Mouse (Mus musculus): Measurements from ENCODE around the gene Slc22a21. TPM values are rescaled to one million over a fixed set of nuclear protein-coding genes. Genes with fewer than 3 reads are reported as not detected.

The Slc22a21 gene
- polyA plus RNA-seq, 1 experiment from 2014 or later: 4.6 TPM

DNA sequence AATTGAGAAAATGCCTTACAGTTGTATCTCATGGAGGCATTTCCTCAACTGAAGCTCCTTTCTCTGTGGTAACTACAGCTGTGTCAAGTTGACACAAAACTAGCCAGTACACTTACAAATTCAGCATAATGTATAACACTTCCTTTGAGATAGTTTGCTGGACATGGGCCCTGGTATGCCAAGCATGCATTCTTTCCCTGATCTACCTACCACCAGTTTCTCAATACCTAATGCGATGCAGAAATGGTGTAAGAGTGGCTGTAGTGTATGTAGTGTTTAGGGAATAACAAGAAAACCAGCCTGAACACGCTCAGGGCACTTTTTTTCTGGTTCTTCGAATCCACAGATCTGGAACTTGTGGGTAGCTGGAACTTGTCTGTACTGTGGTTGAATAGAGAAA, 51.5 kb downstream of the Slc22a21 start:
- no peak for ATAC-seq (ENCODE audit: low FRiP score)
- H3K4me3 ChIP-seq (replicated peaks; ENCODE audit: low read length): no peak overlapping the region
- H3K4me2 ChIP-seq (replicated peaks): no peak overlapping the region
- 79% methylated on average over 3 of the region's 3 CpGs for WGBS
- no peaks in the 10 kb centered on the region for H3K9me3 ChIP-seq (ENCODE audit: control insufficient read depth, low read length)
- H3K4me1 ChIP-seq (replicated peaks; ENCODE audit: control insufficient read depth, insufficient read depth, low read length): no peaks in the 10 kb centered on the region
- no peak for DNase-seq (ENCODE audit: low spot score)
- H3K27me3 ChIP-seq (ENCODE audit: control insufficient read depth, insufficient read depth, low read length): no peaks in the 10 kb centered on the region
- no peaks in the 10 kb centered on the region for H3K36me3 ChIP-seq (replicated peaks; ENCODE audit: control insufficient read depth, insufficient read depth)
- no peak overlapping the region for H3K27ac ChIP-seq
- H3K9ac ChIP-seq: no peak overlapping the region

DNA sequence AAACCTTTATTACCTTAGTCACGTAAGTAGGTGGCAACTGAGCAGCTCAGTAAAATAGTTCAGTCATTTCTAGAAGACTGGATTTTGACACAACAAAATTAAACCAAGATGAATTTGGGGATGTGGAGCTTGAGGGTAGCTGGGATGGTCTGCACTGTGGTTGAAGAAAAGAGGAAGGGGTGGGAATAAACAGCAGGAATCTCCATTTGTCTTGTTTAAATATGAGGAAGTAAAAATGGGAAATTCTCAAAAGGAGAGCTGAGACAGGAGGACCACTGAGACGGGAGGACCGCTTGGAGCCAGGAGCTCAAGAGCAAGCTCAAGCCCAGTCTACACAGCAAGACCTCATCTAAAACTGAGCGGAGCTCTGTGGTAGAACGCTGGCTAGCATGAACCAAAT, 53.8 kb downstream of the Slc22a21 start:
- no peaks in the 10 kb centered on the region for H3K4me1 ChIP-seq (replicated peaks; ENCODE audit: control insufficient read depth, insufficient read depth, low read length)
- H3K27ac ChIP-seq: no peak overlapping the region
- DNase-seq (ENCODE audit: low spot score) (no peak), ATAC-seq (ENCODE audit: low FRiP score) (no peak)
- no peak overlapping the region for H3K4me2 ChIP-seq (replicated peaks)
- no peaks in the 10 kb centered on the region for H3K27me3 ChIP-seq (ENCODE audit: control insufficient read depth, insufficient read depth, low read length)
- H3K9me3 ChIP-seq (ENCODE audit: control insufficient read depth, low read length): no peaks in the 10 kb centered on the region
- 91% methylated on average over 5 of the region's 5 CpGs for WGBS
- H3K36me3 ChIP-seq (replicated peaks; ENCODE audit: control insufficient read depth, insufficient read depth): no peaks in the 10 kb centered on the region
- no peak overlapping the region for H3K9ac ChIP-seq
- H3K4me3 ChIP-seq (replicated peaks; ENCODE audit: low read length): no peak overlapping the region

DNA sequence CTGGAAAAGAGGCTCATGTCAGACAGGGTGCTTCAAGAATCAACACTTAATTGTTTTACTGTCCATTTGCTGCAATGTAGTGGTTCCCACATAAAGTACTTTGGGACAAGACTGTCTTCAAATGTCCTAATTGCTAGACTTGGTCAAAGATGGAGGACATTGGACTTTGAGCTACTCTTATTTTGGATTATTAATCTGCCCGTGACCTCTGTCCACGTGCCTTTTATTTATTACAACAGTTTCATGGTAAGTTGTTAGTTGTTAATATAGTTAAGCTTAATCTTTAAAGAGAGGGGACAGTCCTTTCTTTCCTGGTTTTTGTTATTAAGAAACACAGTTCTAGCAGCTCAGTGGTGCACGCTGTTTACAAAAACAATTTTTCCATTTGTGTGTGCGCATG, 61.3 kb downstream of the Slc22a21 start:
- ATAC-seq (ENCODE audit: low FRiP score) (no peak), DNase-seq (ENCODE audit: low spot score) (no peak)
- Histone ChIP-seq H3K9ac (no peak overlapping the region), H3K4me3 (replicated peaks; ENCODE audit: low read length) (no peak overlapping the region), H3K4me1 (replicated peaks; ENCODE audit: control insufficient read depth, insufficient read depth, low read length) (no peaks in the 10 kb centered on the region), H3K9me3 (ENCODE audit: control insufficient read depth, low read length) (no peaks in the 10 kb centered on the region), H3K27ac (no peak overlapping the region), H3K4me2 (replicated peaks) (no peak overlapping the region), H3K36me3 (replicated peaks; ENCODE audit: control insufficient read depth, insufficient read depth) (no peaks in the 10 kb centered on the region), H3K27me3 (ENCODE audit: control insufficient read depth, insufficient read depth, low read length) (no peaks in the 10 kb centered on the region)
- 98% methylated on average over 4 of the region's 4 CpGs for WGBS

DNA sequence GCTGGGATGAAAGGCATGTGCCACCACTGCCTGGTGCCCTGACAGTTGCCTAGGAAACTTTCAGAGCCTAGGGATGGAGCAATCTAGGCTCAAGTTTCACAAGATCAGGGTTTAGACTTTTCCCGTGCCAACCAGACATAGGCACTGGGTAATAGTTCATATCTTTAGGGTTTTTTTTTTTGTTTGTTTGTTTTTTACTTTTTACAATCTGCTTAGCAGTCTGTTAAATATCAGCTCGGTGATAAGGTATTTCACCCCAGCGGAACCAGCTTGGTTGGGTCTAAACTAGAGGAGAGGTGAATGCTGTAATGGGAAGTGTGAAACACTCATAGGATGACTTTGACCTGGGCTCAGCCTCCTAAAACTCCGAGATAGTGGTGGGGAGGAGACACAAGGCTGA, 69.1 kb downstream of the Slc22a21 start:
- Histone ChIP-seq H3K27me3 (ENCODE audit: control insufficient read depth, insufficient read depth, low read length) (no peaks in the 10 kb centered on the region), H3K4me2 (replicated peaks) (no peak overlapping the region), H3K4me1 (replicated peaks; ENCODE audit: control insufficient read depth, insufficient read depth, low read length) (no peaks in the 10 kb centered on the region), H3K9ac (no peak overlapping the region), H3K36me3 (replicated peaks; ENCODE audit: control insufficient read depth, insufficient read depth) (no peaks in the 10 kb centered on the region), H3K4me3 (replicated peaks; ENCODE audit: low read length) (no peak overlapping the region), H3K27ac (no peak overlapping the region), H3K9me3 (ENCODE audit: control insufficient read depth, low read length) (no peaks in the 10 kb centered on the region)
- DNase-seq (ENCODE audit: low spot score) (no peak), ATAC-seq (ENCODE audit: low FRiP score) (no peak)
- WGBS: 93% methylated on average over 4 of the region's 4 CpGs

DNA sequence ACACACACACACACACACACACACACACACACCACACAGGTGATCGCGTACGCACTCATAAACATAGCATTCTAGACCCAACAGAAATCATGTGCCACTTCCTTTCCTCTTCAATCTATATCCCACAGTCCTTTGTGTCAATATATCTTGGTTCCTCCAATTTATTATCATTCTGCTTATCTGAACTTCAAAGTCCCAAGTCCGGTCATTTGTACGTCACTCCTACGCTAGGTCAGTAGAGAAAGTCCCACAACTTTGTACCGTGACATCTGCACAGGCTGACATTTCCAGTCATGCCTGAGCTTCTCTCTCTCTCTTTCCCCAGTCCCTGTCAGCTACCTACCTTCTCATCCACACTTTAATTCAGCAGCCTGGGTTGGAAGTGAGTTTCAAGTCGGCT, 71.4 kb downstream of the Slc22a21 start:
- H3K9me3 ChIP-seq (ENCODE audit: control insufficient read depth, low read length): no peaks in the 10 kb centered on the region
- H3K36me3 ChIP-seq (replicated peaks; ENCODE audit: control insufficient read depth, insufficient read depth): no peaks in the 10 kb centered on the region
- H3K4me3 ChIP-seq (replicated peaks; ENCODE audit: low read length): no peak overlapping the region
- WGBS: 95% methylated on average over 8 of the region's 8 CpGs
- H3K9ac ChIP-seq: no peak overlapping the region
- H3K4me1 ChIP-seq (replicated peaks; ENCODE audit: control insufficient read depth, insufficient read depth, low read length): no peaks in the 10 kb centered on the region
- H3K4me2 ChIP-seq (replicated peaks): no peak overlapping the region
- no peak overlapping the region for H3K27ac ChIP-seq
- ATAC-seq (ENCODE audit: low FRiP score) (no peak), DNase-seq (ENCODE audit: low spot score) (no peak)
- no peaks in the 10 kb centered on the region for H3K27me3 ChIP-seq (ENCODE audit: control insufficient read depth, insufficient read depth, low read length)

DNA sequence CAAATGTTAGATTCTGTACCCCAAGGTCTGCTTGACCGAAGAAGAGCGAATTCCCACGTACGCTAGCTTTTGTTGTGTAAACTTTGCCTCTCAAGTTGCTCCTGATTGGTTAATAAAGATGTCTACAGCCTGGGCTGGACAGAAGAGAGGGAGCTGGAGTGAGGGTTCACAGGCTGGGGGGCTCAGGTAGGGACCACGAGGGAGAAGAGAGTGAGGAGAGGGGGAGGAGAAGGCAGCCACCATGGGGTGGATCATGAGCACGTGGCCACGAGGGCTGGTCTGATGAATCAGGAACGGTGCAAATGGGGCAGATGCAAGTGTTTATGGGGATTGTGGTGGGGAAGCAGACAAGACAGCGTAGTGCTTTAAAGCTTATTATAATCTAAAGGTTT, 75.6 kb downstream of the Slc22a21 start:
- Histone ChIP-seq H3K36me3 (replicated peaks; ENCODE audit: control insufficient read depth, insufficient read depth) (no peaks in the 10 kb centered on the region), H3K27me3 (ENCODE audit: control insufficient read depth, insufficient read depth, low read length) (no peaks in the 10 kb centered on the region), H3K27ac (no peak overlapping the region), H3K4me2 (replicated peaks) (no peak overlapping the region), H3K9ac (no peak overlapping the region), H3K9me3 (ENCODE audit: control insufficient read depth, low read length) (no peaks in the 10 kb centered on the region), H3K4me1 (replicated peaks; ENCODE audit: control insufficient read depth, insufficient read depth, low read length) (no peaks in the 10 kb centered on the region), H3K4me3 (replicated peaks; ENCODE audit: low read length) (no peak overlapping the region)
- no peak for ATAC-seq (ENCODE audit: low FRiP score)
- no peak for DNase-seq (ENCODE audit: low spot score)
- 78% methylated on average over 9 of the region's 9 CpGs for WGBS

DNA sequence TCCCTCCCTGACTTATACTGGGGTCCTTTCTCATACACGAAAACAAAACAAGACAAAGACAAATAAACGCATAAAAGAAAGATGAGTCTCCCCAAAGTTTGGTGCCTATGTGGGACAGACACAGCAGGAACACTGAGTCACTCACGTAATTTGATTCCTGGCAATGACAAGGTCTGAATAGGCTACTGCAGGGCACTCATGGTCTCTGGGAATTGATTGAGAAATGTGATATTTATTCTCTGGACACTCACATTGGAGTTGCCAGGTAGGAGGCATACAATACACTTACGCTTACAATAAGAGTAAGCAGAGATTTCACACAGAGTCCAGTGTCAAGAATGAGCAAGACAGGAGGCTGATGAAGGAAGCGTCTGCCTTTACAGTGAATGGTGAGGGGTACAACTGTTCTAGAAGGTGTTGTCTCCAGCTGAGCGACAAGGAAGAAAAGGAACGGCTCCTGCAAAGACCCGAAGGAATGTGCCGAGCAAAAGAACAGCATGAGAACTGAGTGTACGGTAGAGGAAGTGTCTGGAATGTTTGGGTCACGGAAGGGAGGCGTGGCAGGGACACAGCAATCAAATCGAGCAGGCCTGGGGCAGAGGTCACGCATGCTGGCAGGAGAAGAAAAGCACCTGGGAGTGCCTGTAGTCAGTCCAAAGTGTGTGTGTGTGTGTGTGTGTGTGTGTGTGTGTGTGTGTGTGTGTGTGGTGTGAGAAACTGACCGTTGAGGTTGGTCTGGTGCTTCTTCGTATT, 76.2 kb downstream of the Slc22a21 start:
- H3K27ac ChIP-seq: no peak overlapping the region
- H3K36me3 ChIP-seq (replicated peaks; ENCODE audit: control insufficient read depth, insufficient read depth): no peaks in the 10 kb centered on the region
- no peaks in the 10 kb centered on the region for H3K27me3 ChIP-seq (ENCODE audit: control insufficient read depth, insufficient read depth, low read length)
- no peak overlapping the region for H3K4me2 ChIP-seq (replicated peaks)
- 50% methylated on average over 16 of the region's 16 CpGs for WGBS
- no peak overlapping the region for H3K9ac ChIP-seq
- no peaks in the 10 kb centered on the region for H3K9me3 ChIP-seq (ENCODE audit: control insufficient read depth, low read length)
- no peak overlapping the region for H3K4me3 ChIP-seq (replicated peaks; ENCODE audit: low read length)
- H3K4me1 ChIP-seq (replicated peaks; ENCODE audit: control insufficient read depth, insufficient read depth, low read length): no peaks in the 10 kb centered on the region
- ATAC-seq (ENCODE audit: low FRiP score) (no peak), DNase-seq (ENCODE audit: low spot score) (no peak)

DNA sequence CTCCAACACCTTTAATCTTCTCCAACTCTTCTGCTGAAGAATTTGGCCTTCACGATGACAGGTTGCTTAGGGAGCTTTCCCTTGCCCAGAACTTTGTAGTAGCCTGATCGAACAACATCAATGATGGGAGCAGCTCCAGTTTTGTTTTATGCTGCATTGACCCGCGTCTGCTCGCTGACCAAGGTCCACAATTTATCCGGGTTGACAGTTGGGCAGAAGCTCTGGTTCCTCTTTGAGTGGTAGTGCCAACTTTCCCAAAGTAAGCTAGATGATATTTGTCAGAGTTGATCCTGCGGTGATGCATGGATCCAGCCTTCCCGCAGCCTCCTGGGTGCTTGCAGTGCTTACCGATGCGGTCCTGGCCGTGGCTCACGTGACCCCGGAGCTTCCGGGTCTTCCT, 77.4 kb downstream of the Slc22a21 start:
- no peak overlapping the region for H3K4me3 ChIP-seq (replicated peaks; ENCODE audit: low read length)
- no peak overlapping the region for H3K27ac ChIP-seq
- WGBS: 94% methylated on average over 14 of the region's 14 CpGs
- no peak overlapping the region for H3K4me2 ChIP-seq (replicated peaks)
- no peak overlapping the region for H3K9ac ChIP-seq
- H3K27me3 ChIP-seq (ENCODE audit: control insufficient read depth, insufficient read depth, low read length): no peaks in the 10 kb centered on the region
- ATAC-seq (ENCODE audit: low FRiP score) (no peak), DNase-seq (ENCODE audit: low spot score) (no peak)
- no peaks in the 10 kb centered on the region for H3K9me3 ChIP-seq (ENCODE audit: control insufficient read depth, low read length)
- no peaks in the 10 kb centered on the region for H3K36me3 ChIP-seq (replicated peaks; ENCODE audit: control insufficient read depth, insufficient read depth)
- no peaks in the 10 kb centered on the region for H3K4me1 ChIP-seq (replicated peaks; ENCODE audit: control insufficient read depth, insufficient read depth, low read length)

DNA sequence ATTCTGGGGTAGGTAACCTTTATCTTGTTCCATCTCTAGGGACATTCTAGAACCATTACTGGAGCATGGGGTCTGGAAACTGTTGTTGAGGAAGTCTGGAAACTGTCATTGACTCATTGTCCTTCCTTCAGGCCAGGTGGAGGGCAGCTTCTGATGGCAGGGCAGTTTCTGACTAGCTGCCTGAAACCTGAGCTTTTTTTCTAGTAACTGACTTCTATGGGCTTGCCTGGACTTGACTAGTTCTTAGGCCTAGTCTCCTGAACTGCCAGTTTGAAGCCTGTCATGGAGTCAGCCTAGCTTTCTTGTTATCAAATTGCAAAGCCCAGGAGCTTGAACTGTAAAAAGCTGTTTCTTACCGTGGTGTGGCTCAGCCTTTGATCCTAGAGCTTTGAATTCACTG, 79.1 kb downstream of the Slc22a21 start:
- Histone ChIP-seq H3K27ac (no peak overlapping the region), H3K4me3 (replicated peaks; ENCODE audit: low read length) (no peak overlapping the region), H3K9ac (no peak overlapping the region), H3K9me3 (ENCODE audit: control insufficient read depth, low read length) (no peaks in the 10 kb centered on the region), H3K4me1 (replicated peaks; ENCODE audit: control insufficient read depth, insufficient read depth, low read length) (no peaks in the 10 kb centered on the region), H3K36me3 (replicated peaks; ENCODE audit: control insufficient read depth, insufficient read depth) (no peaks in the 10 kb centered on the region), H3K4me2 (replicated peaks) (no peak overlapping the region), H3K27me3 (ENCODE audit: control insufficient read depth, insufficient read depth, low read length) (no peaks in the 10 kb centered on the region)
- 66% methylated on average over 1 of the region's 1 CpGs for WGBS
- no peak for ATAC-seq (ENCODE audit: low FRiP score)
- no peak for DNase-seq (ENCODE audit: low spot score)

DNA sequence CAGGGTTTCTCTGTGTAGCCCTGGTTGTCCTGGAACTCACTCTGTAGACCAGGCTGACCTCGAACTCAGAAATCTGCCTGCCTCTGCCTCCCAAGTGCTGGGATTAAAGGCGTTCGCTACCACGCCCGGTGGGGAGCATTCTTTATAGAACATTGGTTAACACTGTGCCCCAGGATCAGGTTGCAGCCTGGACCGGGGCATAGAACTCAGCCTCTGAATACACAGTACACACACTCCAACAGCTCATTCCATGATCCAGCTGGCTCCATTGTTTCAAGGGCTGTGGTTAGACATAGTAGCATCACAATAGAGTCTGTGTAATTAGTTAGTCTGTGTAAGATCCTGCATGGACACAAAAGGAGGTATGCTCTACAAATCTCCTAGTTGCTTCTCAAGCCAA, 80.2 kb downstream of the Slc22a21 start:
- no peak overlapping the region for H3K9ac ChIP-seq
- no peaks in the 10 kb centered on the region for H3K36me3 ChIP-seq (replicated peaks; ENCODE audit: control insufficient read depth, insufficient read depth)
- no peak overlapping the region for H3K27ac ChIP-seq
- DNase-seq (ENCODE audit: low spot score) (no peak), ATAC-seq (ENCODE audit: low FRiP score) (no peak)
- WGBS: 89% methylated on average over 6 of the region's 6 CpGs
- H3K4me3 ChIP-seq (replicated peaks; ENCODE audit: low read length): no peak overlapping the region
- no peaks in the 10 kb centered on the region for H3K9me3 ChIP-seq (ENCODE audit: control insufficient read depth, low read length)
- H3K4me2 ChIP-seq (replicated peaks): no peak overlapping the region
- H3K4me1 ChIP-seq (replicated peaks; ENCODE audit: control insufficient read depth, insufficient read depth, low read length): no peaks in the 10 kb centered on the region
- no peaks in the 10 kb centered on the region for H3K27me3 ChIP-seq (ENCODE audit: control insufficient read depth, insufficient read depth, low read length)

Data from hindbrain, embryonic 14.5 days (tissue).